Mouse (Mus musculus) C2C12 (cell line): Measurements from ENCODE around the gene Cxcl9.

Experiments
- CTCF ChIP-seq: IDR thresholded peaks from one replicate; pipeline ENCODE4 v1.5.1; 2011; ENCODE audit not compliant: control insufficient read depth, insufficient read depth, insufficient read length
- MAX ChIP-seq: IDR thresholded peaks from one replicate; pipeline ENCODE4 v1.6.1; 2011; ENCODE audit warnings: mild to moderate bottlenecking, control low read depth
- MYOD1 ChIP-seq: IDR thresholded peaks from one replicate; pipeline ENCODE4 v1.6.1; 2011; ENCODE audit warnings: low read depth; ENCODE audit not compliant: control insufficient read depth, insufficient read length
- USF1 ChIP-seq: IDR thresholded peaks from one replicate; pipeline ENCODE4 v1.6.1; 2011; ENCODE audit warnings: low read depth, mild to moderate bottlenecking, control low read depth, moderate library complexity

GRCm38 (mm10) chr5:92369151-92369994 is 41.5 kb upstream of the Cxcl9 start:
- TF ChIP-seq USF1 (no peak), CTCF (no peak), MYOD1 (peak; percentile 71), MAX (peak; percentile 67)
